Mouse (Mus musculus) v-Abl transformed pro-B cells (cell line): Measurements from ENCODE around the gene Fam185a.

ENCODE experiments used
- in situ Hi-C, 2 experiments: fragments of 400-800 bp; cut with MboI; formaldehyde crosslinking; loops; one replicate each; pipeline ENCODE4 v1.15.1; 2025; ENCODE audit not compliant: unreplicated experiment in 2 of 2

Gene Fam185a

DNA sequence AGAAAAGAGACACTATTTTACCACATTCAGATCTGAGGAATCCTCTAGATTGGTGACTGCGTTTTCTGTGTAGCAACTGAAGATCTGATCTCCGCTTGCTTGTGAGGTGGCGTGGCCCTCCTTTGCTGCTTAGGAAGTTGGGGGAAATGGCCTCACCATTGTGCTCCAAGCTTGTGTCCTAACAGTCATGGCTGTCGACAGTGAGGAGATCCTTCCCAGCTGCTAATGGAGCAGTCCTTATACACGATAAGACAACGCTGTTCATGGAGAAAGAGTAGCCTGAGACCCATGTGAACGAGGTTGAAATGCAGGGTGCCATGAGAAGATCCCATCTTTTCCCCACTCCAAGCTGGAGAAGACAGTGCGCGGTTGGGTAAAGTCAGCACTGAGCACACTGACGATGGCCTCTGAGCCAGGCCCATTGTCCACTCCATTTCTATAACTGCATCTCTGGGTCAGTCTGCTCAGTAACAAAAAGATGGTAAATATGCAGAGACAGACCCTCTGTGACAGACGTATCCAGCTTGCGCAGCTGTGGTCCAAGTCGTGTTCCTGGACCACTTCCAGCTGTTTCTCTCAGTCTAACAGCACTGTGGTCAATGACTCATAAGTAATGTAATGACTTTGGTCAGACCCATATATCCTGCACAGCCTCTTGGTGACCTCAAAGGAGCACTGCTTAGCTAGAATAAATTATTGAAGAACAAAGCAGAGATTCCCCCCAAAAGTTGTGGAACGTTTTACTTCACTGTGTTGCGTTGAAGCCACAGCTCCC, 103.5 kb downstream of the Fam185a start:
- in situ Hi-C loops: loop anchor here in 1 of 2 experiments (5.0 kb wide), 1 partner anchor 44 kb away; no protein-coding TSS in a partner anchor

DNA sequence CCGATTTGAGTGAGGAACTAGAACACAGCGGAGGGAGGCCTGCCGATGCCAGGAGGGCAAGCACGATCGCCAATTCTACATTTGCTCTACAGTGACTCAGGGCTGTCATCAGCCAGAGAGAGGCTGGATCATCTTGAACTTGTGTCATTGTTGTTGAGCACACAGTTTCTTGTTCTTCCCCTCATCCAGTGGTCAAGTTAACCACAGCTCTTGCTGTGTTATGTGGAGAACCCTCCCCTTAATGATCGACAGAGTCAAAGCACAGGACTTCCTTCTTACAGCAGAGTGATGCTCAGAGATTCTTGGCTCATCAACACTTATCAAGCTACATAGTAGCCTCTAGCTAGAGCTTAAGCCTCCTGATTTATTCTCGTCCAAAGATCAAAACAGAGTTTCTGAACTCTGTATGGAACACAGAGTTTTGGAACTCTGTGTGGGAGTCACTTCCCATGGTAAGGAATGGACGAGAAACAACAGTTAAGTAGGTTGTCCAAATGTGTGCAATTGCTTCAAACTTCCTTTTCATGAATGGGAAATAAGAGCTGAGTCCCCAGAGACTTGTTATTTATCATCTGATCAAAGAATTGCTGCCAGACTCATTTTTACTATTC, 104.5 kb downstream of the Fam185a start:
- in situ Hi-C loops: loop anchor here in 1 of 2 experiments (5.0 kb wide), 1 partner anchor 43 kb away; no protein-coding TSS in a partner anchor
